Mouse (Mus musculus) forelimb bud, embryonic 11.5 days (tissue): ENCODE data around the gene Pet2.

Experiments used
- DNase-seq: peaks from one replicate; pipeline ENCODE4 v3.0.0-alpha.2; 2012; ENCODE audit warnings: low read depth, low spot score

Pet2 gene

GRCm38 (mm10) chrX:89409589-89409988 lies at the start of gene Pet2:
TSS of gene Pet2 (minus strand) at chrX:89409689.
- DNase-seq, result no peak
